Mouse (Mus musculus) myocyte (in vitro differentiated cells): ENCODE results near the gene Hnf1b.

ENCODE experiments used
- CEBPB ChIP-seq: IDR thresholded peaks from 2 replicates; pipeline ENCODE4 v1.6.1; 2011; ENCODE audit warnings: mild to moderate bottlenecking, moderate library complexity; ENCODE audit not compliant: poor library complexity, insufficient read depth, severe bottlenecking
- MAX ChIP-seq: IDR thresholded peaks from one replicate; pipeline ENCODE4 v1.6.1; 2011; ENCODE audit warnings: low read depth, mild to moderate bottlenecking, control low read depth
- MYOD1 ChIP-seq, 3 experiments: IDR thresholded peaks; one replicate each; pipeline ENCODE4 v1.6.1; 2011; ENCODE audit warnings: control low read depth in 2 of 3, low read depth in 2 of 3, mild to moderate bottlenecking in 2 of 3, moderate library complexity in 1 of 3; ENCODE audit not compliant: insufficient read length in 2 of 3, control insufficient read depth in 1 of 3
- POLR2A ChIP-seq: IDR thresholded peaks from one replicate; pipeline ENCODE4 v1.6.1; 2011; ENCODE audit warnings: low read depth, mild to moderate bottlenecking, control low read depth, moderate library complexity; ENCODE audit not compliant: insufficient read length
- POLR2AphosphoS2 ChIP-seq: IDR thresholded peaks from one replicate; pipeline ENCODE4 v1.6.1; 2011; ENCODE audit warnings: low read depth, control low read depth; ENCODE audit not compliant: insufficient read length
- TCF12 ChIP-seq: IDR thresholded peaks from one replicate; pipeline ENCODE4 v1.6.1; 2011; ENCODE audit warnings: mild to moderate bottlenecking, control low read depth; ENCODE audit not compliant: poor library complexity, insufficient read depth, severe bottlenecking
- USF1 ChIP-seq: IDR thresholded peaks from one replicate; pipeline ENCODE4 v1.6.1; 2011; ENCODE audit warnings: low read depth, mild to moderate bottlenecking, control low read depth, moderate library complexity

GRCm38 (mm10) chr11:83878417-83878952 is 28.6 kb downstream of the Hnf1b start:
- TF ChIP-seq POLR2AphosphoS2 (no peak), POLR2A (no peak), CEBPB (no peak), TCF12 (no peak), MAX (no peak), MYOD1 (IDR thresholded peaks at IDR 0.05; ENCODE audit: control insufficient read depth in 1 of 3, insufficient read length in 2 of 3, low read depth in 2 of 3) (no peak), USF1 (no peak)
